Mouse (Mus musculus) kidney, adult 2 months (tissue): ENCODE results near the gene Ctnna3. TPM values are rescaled to one million over a fixed set of nuclear protein-coding genes. Genes with fewer than 3 reads are reported as not detected.

Experiments used
- DNase-seq: peaks from one replicate; pipeline ENCODE4 v3.0.0; 2021
- H3K27ac ChIP-seq: fragments of 200-500 bp; 2 replicates; pipeline ENCODE4 v1.5.1; 2012; ENCODE audit warnings: low read depth, low read length, control low read depth, inconsistent platforms; ENCODE audit not compliant: insufficient read depth
- H3K27me3 ChIP-seq: fragments of 200-500 bp; replicated peaks from 2 replicates; pipeline ENCODE4 v1.6.1; 2012; ENCODE audit warnings: mild to moderate bottlenecking, moderate library complexity, low read length, inconsistent platforms; ENCODE audit not compliant: control insufficient read depth, insufficient read depth
- H3K36me3 ChIP-seq: fragments of 200-500 bp; 2 replicates; pipeline ENCODE4 v1.6.1; 2012; ENCODE audit warnings: mild to moderate bottlenecking, moderate library complexity, low read length, inconsistent platforms; ENCODE audit not compliant: control insufficient read depth, insufficient read depth
- H3K4me1 ChIP-seq: fragments of 200-500 bp; 2 replicates; pipeline ENCODE4 v1.6.1; 2011; ENCODE audit warnings: low read length; ENCODE audit not compliant: control insufficient read depth, insufficient read depth
- H3K4me3 ChIP-seq: fragments of 200-500 bp; 2 replicates; pipeline ENCODE4 v1.5.1; 2011; ENCODE audit warnings: mild to moderate bottlenecking, low read depth, low read length, control low read depth; ENCODE audit not compliant: insufficient read depth
- CTCF ChIP-seq: fragments of 200-500 bp; conservative IDR thresholded peaks from 2 replicates; pipeline ENCODE4 v1.5.1; 2011; ENCODE audit warnings: low read depth, mild to moderate bottlenecking, control low read depth, low read length, moderate library complexity, mixed read lengths; ENCODE audit not compliant: insufficient read depth, insufficient read length
- POLR2A ChIP-seq: fragments of 200-500 bp; IDR thresholded peaks from one replicate; pipeline ENCODE4 v1.6.1; 2011; ENCODE audit warnings: low read depth, low read length, control low read depth
- WGBS: fragments of 180-500 bp; shearing (Covaris S2); methylation state at CpG from one replicate; pipeline ENCODE4 v1.1.7; 2018; 5-methylcytosine and 5-hydroxymethylcytosine counted together
- polyA plus RNA-seq: library from polyadenylated mRNA; depleted of rRNA; stranded (reverse); fragments of >200 nt; gene quantifications from 2 replicates; pipeline ENCODE4 v1.2.3, GENCODE M21; 2012

Gene Ctnna3
- polyA plus RNA-seq, 1 experiment: 0.09 TPM

- Histone ChIP-seq H3K4me1 (no peaks in the 10 kb centered on the region), H3K27ac (no peak overlapping the region), H3K4me3 (no peak overlapping the region), H3K27me3 (no peaks in the 10 kb centered on the region), H3K36me3 (no peaks in the 10 kb centered on the region)
- no peak for TF ChIP-seq CTCF
- no peak for TF ChIP-seq POLR2A
- no peak for DNase-seq
- 62% methylated on average over 7 of the region's 7 CpGs for WGBS
Measured at GRCm38 (mm10) chr10:63415850-63416249, 14.0 kb upstream of the Ctnna3 start.

DNA sequence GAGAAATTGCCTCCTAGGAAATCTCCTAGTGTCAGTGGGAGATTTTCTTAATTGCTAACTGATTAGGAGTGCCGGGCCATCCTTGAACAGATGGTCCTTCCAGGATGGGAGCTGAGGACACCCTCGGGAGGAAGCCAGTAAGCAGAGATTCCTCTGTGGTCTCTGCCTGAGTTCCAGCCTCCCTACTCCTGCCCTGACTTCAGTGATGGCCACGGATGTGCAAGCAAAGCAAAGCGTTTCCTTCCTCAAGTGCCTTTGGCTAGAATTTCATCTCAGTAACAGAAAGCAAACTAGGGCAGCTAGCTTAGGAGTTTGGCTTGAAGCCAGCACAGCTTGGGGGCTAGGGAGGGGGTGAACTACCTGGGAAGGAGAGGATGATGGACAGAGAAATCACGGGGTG is 12.8 kb upstream of the Ctnna3 start:
- WGBS: 34% methylated on average over 5 of the region's 5 CpGs
- no peak for DNase-seq
- Histone ChIP-seq H3K4me1 (no peaks in the 10 kb centered on the region), H3K27ac (no peak overlapping the region), H3K36me3 (no peaks in the 10 kb centered on the region), H3K4me3 (no peak overlapping the region), H3K27me3 (no peaks in the 10 kb centered on the region)
- TF ChIP-seq POLR2A (no peak), CTCF (no peak)

DNA sequence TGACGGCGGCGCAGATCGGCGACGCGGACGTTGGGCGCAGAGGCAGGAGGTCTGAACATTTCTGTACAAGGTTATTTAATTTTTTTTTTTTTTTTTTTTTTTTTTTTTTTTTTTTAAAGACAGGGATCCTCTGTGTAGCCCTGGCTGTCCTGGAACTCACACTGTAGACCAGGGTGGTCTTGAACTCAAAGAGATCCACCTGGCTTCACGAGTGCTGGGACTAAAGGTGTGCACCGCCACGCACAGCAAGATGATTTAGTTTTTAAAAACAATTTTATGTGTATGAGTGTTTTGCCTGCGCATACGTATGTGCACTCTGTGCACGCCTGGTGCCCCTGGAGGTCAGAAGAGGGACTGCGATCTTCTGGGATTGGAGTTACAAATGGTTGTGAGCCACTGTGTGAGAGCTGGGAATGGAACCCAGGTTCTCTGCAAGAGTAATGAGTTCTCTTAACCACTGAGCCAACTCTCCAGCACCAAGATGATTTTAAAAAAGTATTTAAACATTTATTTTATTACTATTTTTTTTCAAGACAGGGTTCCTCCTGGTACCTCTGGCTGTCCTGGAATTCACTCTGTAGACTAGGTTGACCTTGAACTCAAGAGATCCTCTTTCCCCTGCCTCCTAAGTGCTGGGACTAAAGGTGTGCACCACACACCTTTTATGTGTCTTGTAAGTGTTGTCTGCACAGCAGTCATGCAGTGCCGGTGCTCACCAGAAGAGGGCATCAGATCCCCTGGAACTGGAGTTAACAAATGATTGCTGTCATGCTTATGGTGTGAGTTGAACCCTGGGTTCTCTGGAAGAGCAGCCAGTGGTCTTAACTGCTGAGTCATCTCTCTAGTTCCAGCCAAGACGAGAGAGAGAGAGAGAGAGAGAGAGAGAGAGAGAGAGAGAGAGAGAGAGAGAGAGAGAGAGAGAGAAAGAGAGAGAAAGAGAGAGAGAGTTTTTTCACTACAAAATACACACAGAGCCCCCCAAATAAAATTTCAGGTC is 7.9 kb upstream of the Ctnna3 start, which contains the start of gene Gm7075:
Gm7075 (minus strand) TSS at position 51 of the 997 bp plus-strand sequence.
- Histone ChIP-seq H3K27me3 (no peaks in the 10 kb centered on the region), H3K27ac (no peak within 1 kb of the TSS), H3K4me3 (no peak within 1 kb of the TSS), H3K36me3 (no peaks in the 10 kb centered on the region), H3K4me1 (no peaks in the 10 kb centered on the region)
- TF ChIP-seq CTCF (peak; percentile 75), POLR2A (no peak)
- 88% methylated on average over 18 of the region's 18 CpGs for WGBS
- peak; percentile 66 for DNase-seq

- H3K27me3 ChIP-seq: no peaks in the 10 kb centered on the region
- 90% methylated on average over 5 of the region's 5 CpGs for WGBS
- no peak for DNase-seq
- no peaks in the 10 kb centered on the region for H3K4me1 ChIP-seq
- no peaks in the 10 kb centered on the region for H3K36me3 ChIP-seq
- TF ChIP-seq POLR2A (no peak), CTCF (no peak)
- no peak overlapping the region for H3K4me3 ChIP-seq
- no peak overlapping the region for H3K27ac ChIP-seq
Measured at GRCm38 (mm10) chr10:63422736-63422992, 7.2 kb upstream of the Ctnna3 start.

- Histone ChIP-seq H3K27me3 (no peaks in the 10 kb centered on the region), H3K4me3 (no peak overlapping the region), H3K36me3 (no peaks in the 10 kb centered on the region), H3K27ac (no peak overlapping the region), H3K4me1 (no peaks in the 10 kb centered on the region)
- TF ChIP-seq CTCF: no peak
- TF ChIP-seq POLR2A: no peak
- WGBS: 85% methylated on average over 9 of the region's 9 CpGs
- DNase-seq: no peak
Measured at GRCm38 (mm10) chr10:63423591-63424474, 6.1 kb upstream of the Ctnna3 start.

GRCm38 (mm10) chr10:63424475-63424814 is 5.5 kb upstream of the Ctnna3 start:
- peak; percentile 61 for DNase-seq

DNA sequence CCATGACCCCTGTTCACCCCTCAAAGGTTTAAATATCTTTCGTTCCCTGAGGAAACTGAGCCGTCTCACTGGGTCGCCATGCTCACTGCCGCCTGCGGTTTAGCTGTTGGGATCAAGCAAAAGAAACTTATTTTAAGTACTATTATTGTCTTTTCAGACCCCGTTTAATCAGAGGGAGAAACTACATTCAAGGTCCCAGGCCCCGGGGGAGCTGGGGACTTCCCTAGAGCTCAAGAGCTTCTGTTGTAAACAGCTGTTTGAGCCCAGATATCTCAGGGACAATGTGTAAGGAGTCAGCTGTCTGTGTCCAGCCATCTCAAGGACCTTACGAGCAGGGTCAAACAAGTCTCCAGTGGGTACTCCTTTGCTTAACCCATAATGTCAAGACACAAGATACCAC is 2.8 kb upstream of the Ctnna3 start:
- 79% methylated on average over 8 of the region's 8 CpGs for WGBS
- Histone ChIP-seq H3K27ac (no peak overlapping the region), H3K4me3 (no peak overlapping the region), H3K27me3 (no peaks in the 10 kb centered on the region), H3K4me1 (no peaks in the 10 kb centered on the region; the same call in 1 of the 2 replicates), H3K36me3 (no peaks in the 10 kb centered on the region)
- DNase-seq: no peak
- TF ChIP-seq POLR2A: no peak
- TF ChIP-seq CTCF: no peak

More at GRCm38 (mm10) chr10:63424475-63424814, 5.5 kb upstream of the Ctnna3 start:
- Histone ChIP-seq H3K4me1 (no peaks in the 10 kb centered on the region), H3K27me3 (no peaks in the 10 kb centered on the region), H3K27ac (no peak overlapping the region), H3K36me3 (no peaks in the 10 kb centered on the region), H3K4me3 (no peak overlapping the region)
- peak; percentile 58 for TF ChIP-seq CTCF
- TF ChIP-seq POLR2A: no peak
